ENCODE assay signal across 8 mouse cellular contexts in the genomic region with DNA sequence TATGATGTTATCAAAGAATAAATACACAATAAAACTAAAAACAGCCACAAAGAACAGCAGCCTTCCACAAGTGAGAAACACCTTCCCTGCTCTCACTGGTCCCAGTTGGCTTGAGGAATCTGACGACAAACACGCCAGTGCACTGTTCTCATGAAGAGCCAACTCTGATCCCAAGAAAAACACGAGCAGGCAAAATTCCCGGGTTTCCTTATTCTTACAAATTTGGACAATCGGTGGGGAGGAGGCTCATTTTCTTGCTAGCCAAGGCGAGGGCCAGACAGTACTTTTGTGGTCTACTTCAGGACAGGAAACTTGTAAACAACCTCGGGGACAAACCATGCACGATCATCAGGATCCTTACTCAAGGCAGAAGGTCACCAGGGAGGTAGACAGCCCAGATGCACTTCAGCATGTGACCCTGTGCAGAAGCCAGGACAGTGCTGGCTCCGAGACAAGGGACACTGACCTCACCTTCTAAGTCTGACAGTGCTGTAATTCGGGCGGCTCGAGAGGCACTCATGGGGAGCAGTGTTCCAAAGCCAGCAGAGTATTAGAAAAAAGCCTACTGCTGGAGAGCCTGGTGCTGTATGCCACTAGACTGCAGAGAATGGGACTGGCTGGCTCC.
DNase-seq lines count a peak whose midpoint lies in the region; ATAC-seq and TF ChIP-seq lines count a peak whose summit lies in the region.

No protein-coding gene starts in this region.

- no peak overlapping the region for H3K4me2 ChIP-seq in hindbrain, postnatal 0 days (ENCODE audit: low read depth, low read length)
- no peak overlapping the region for H3K4me2 ChIP-seq in hindbrain, embryonic 14.5 days (replicated peaks)
- H3K4me2 ChIP-seq in kidney, embryonic 16.5 days (replicated peaks; ENCODE audit: low read depth, low read length) = no peak overlapping the region
- no peak overlapping the region for H3K4me2 ChIP-seq in hindbrain, embryonic 12.5 days (replicated peaks)
- no peak overlapping the region for H3K4me2 ChIP-seq in forebrain, embryonic 16.5 days (ENCODE audit: low read length)

- no peaks in the 10 kb centered on the region for H3K27me3 ChIP-seq in hindbrain, postnatal 0 days (ENCODE audit: insufficient read depth, low read length)
- no peaks in the 10 kb centered on the region for H3K27me3 ChIP-seq in hindbrain, embryonic 14.5 days (ENCODE audit: control insufficient read depth, insufficient read depth, low read length)
- H3K27me3 ChIP-seq in kidney, embryonic 16.5 days (ENCODE audit: insufficient read depth, low read length) = no peaks in the 10 kb centered on the region
- H3K27me3 ChIP-seq in hindbrain, embryonic 12.5 days = no peaks in the 10 kb centered on the region
- no peaks in the 10 kb centered on the region for H3K27me3 ChIP-seq in forebrain, embryonic 16.5 days (replicated peaks; ENCODE audit: control insufficient read depth, insufficient read depth, low read length)

- H3K9me3 ChIP-seq in hindbrain, postnatal 0 days (ENCODE audit: low read length) = no peaks in the 10 kb centered on the region
- no peaks in the 10 kb centered on the region for H3K9me3 ChIP-seq in hindbrain, embryonic 14.5 days (ENCODE audit: control insufficient read depth, low read length)
- H3K9me3 ChIP-seq in kidney, embryonic 16.5 days (ENCODE audit: low read length) = no peaks in the 10 kb centered on the region
- H3K9me3 ChIP-seq in hindbrain, embryonic 12.5 days (replicated peaks) = no peaks in the 10 kb centered on the region
- H3K9me3 ChIP-seq in forebrain, embryonic 16.5 days (ENCODE audit: control insufficient read depth, low read length) = no peaks in the 10 kb centered on the region

- H3K4me1 ChIP-seq in hindbrain, postnatal 0 days (ENCODE audit: insufficient read depth, low read length) = no peaks in the 10 kb centered on the region; the same call in 1 of the 2 replicates
- H3K4me1 ChIP-seq in hindbrain, embryonic 14.5 days (replicated peaks; ENCODE audit: control insufficient read depth, insufficient read depth, low read length) = 0 out of 2 replicates have a peak, but pooled peaks cover 4% of the 10 kb centered on the region
- H3K4me1 ChIP-seq in kidney, embryonic 16.5 days (ENCODE audit: insufficient read depth, low read length) = peaks cover 37% of the 10 kb centered on the region
- H3K4me1 ChIP-seq in hindbrain, embryonic 12.5 days = peaks cover 13% of the 10 kb centered on the region
- H3K4me1 ChIP-seq in forebrain, embryonic 16.5 days (replicated peaks; ENCODE audit: control insufficient read depth, insufficient read depth, low read length) = no peaks in the 10 kb centered on the region

- H3K36me3 ChIP-seq in hindbrain, postnatal 0 days (ENCODE audit: insufficient read depth, low read length) = no peaks in the 10 kb centered on the region
- no peaks in the 10 kb centered on the region; the same call in none of the 2 replicates for H3K36me3 ChIP-seq in hindbrain, embryonic 14.5 days (replicated peaks; ENCODE audit: control insufficient read depth, insufficient read depth)
- H3K36me3 ChIP-seq in kidney, embryonic 16.5 days (ENCODE audit: insufficient read depth, low read length) = peaks cover 29% of the 10 kb centered on the region
- H3K36me3 ChIP-seq in hindbrain, embryonic 12.5 days = peaks cover 4% of the 10 kb centered on the region; the same call in 1 of the 2 replicates
- H3K36me3 ChIP-seq in forebrain, embryonic 16.5 days (ENCODE audit: control insufficient read depth, insufficient read depth) = no peaks in the 10 kb centered on the region

- H3K27ac ChIP-seq in hindbrain, postnatal 0 days = no peak overlapping the region
- H3K27ac ChIP-seq in hindbrain, embryonic 14.5 days = no peak overlapping the region
- peak overlapping the region; percentile 17; the same call in 1 of the 2 replicates for H3K27ac ChIP-seq in kidney, embryonic 16.5 days (ENCODE audit: low read length)
- H3K27ac ChIP-seq in hindbrain, embryonic 12.5 days = no peak overlapping the region
- no peak overlapping the region for H3K27ac ChIP-seq in forebrain, embryonic 16.5 days (ENCODE audit: low read length)

- no peak for TF ChIP-seq CTCF in hindbrain, postnatal 0 days (IDR thresholded peaks at IDR 0.05; ENCODE audit: low read depth)

- WGBS in hindbrain, postnatal 0 days = 80% methylated on average over 12 of the region's 12 CpGs
- WGBS in hindbrain, embryonic 14.5 days = 85% methylated on average over 12 of the region's 12 CpGs
- 72% methylated on average over 12 of the region's 12 CpGs for WGBS in kidney, embryonic 16.5 days
- 80% methylated on average over 12 of the region's 12 CpGs for WGBS in hindbrain, embryonic 12.5 days
- 86% methylated on average over 12 of the region's 12 CpGs for WGBS in forebrain, embryonic 16.5 days

- no peak overlapping the region for H3K4me3 ChIP-seq in hindbrain, postnatal 0 days (ENCODE audit: low read length)
- no peak overlapping the region for H3K4me3 ChIP-seq in hindbrain, embryonic 14.5 days (replicated peaks; ENCODE audit: low read length)
- H3K4me3 ChIP-seq in kidney, embryonic 16.5 days (ENCODE audit: low read length) = no peak overlapping the region
- H3K4me3 ChIP-seq in hindbrain, embryonic 12.5 days = no peak overlapping the region
- no peak overlapping the region for H3K4me3 ChIP-seq in forebrain, embryonic 16.5 days (replicated peaks; ENCODE audit: low read length)

- no peak for DNase-seq in hindbrain, postnatal 0 days (ENCODE audit: low spot score)
- no peak for DNase-seq in hindbrain, embryonic 14.5 days (ENCODE audit: low spot score)
- DNase-seq in gastrocnemius, postnatal 25 days = peak; percentile 96
- DNase-seq in lung, postnatal 36 days = peak; percentile 70

- no peak overlapping the region for H3K9ac ChIP-seq in hindbrain, postnatal 0 days (replicated peaks; ENCODE audit: low read length)
- no peak overlapping the region for H3K9ac ChIP-seq in hindbrain, embryonic 14.5 days
- H3K9ac ChIP-seq in kidney, embryonic 16.5 days (replicated peaks; ENCODE audit: low read length) = no peak overlapping the region
- H3K9ac ChIP-seq in hindbrain, embryonic 12.5 days = no peak overlapping the region
- no peak overlapping the region for H3K9ac ChIP-seq in forebrain, embryonic 16.5 days (replicated peaks; ENCODE audit: low read depth, low read length)

- ATAC-seq in hindbrain, postnatal 0 days = 0 out of 2 replicates have a peak, but pooled peaks have one; percentile 27
- ATAC-seq in hindbrain, embryonic 14.5 days (ENCODE audit: low FRiP score) = no peak
- ATAC-seq in kidney, embryonic 16.5 days (ENCODE audit: low FRiP score, low TSS enrichment) = no peak
- ATAC-seq in erythroid progenitor cell, adult 5-6 weeks (replicated peaks; ENCODE audit: low FRiP score, poor library complexity, severe bottlenecking) = no peak
- ATAC-seq in hindbrain, embryonic 12.5 days (ENCODE audit: low FRiP score) = no peak
- no peak for ATAC-seq in forebrain, embryonic 16.5 days

Comparison
In these comparisons a context has a peak if more than half of its experiments do, and no peak if none do; other contexts are left out.
1. DNase-seq: peak in gastrocnemius, postnatal 25 days (single experiment) and lung, postnatal 36 days (single experiment); none in hindbrain, postnatal 0 days (single experiment) and hindbrain, embryonic 14.5 days (single experiment).